Mouse (Mus musculus) heart, embryonic 12.5 days (tissue): ENCODE results near the gene Dennd1a. TPM values are rescaled to one million over a fixed set of nuclear protein-coding genes. Genes with fewer than 3 reads are reported as not detected.

Source experiments
- ATAC-seq: fragments of 200-750 bp; cut with Nextera tagmentation; 2 replicates; pipeline ENCODE4 v1.8.0; 2017; ENCODE audit warnings: moderate TSS enrichment, moderate library complexity; ENCODE audit not compliant: insufficient number of reproducible peaks, low FRiP score
- H3K27ac ChIP-seq: fragments of 300-500 bp; sonication (generic); 2 replicates; pipeline ENCODE4 v1.5.1; 2016; ENCODE audit warnings: mild to moderate bottlenecking, moderate library complexity; ENCODE audit not compliant: poor library complexity, severe bottlenecking
- H3K27me3 ChIP-seq: fragments of 300-500 bp; sonication (generic); replicated peaks from 2 replicates; pipeline ENCODE4 v1.6.1; 2016; ENCODE audit warnings: mild to moderate bottlenecking, moderate library complexity
- H3K36me3 ChIP-seq: fragments of 300-500 bp; sonication (generic); 2 replicates; pipeline ENCODE4 v1.6.1; 2016; ENCODE audit warnings: mild to moderate bottlenecking, moderate library complexity
- H3K4me1 ChIP-seq: fragments of 300-500 bp; sonication (generic); replicated peaks from 2 replicates; pipeline ENCODE4 v1.6.1; 2016; ENCODE audit warnings: mild to moderate bottlenecking
- H3K4me2 ChIP-seq: fragments of 300-500 bp; sonication (generic); 2 replicates; pipeline ENCODE4 v1.6.1; 2016; ENCODE audit warnings: mild to moderate bottlenecking, moderate library complexity
- H3K4me3 ChIP-seq: fragments of 300-500 bp; sonication (generic); 2 replicates; pipeline ENCODE4 v1.5.1; 2016; ENCODE audit warnings: mild to moderate bottlenecking
- H3K9ac ChIP-seq: fragments of 300-500 bp; sonication (generic); 2 replicates; pipeline ENCODE4 v1.6.1; 2016; ENCODE audit warnings: mild to moderate bottlenecking, moderate library complexity
- H3K9me3 ChIP-seq: fragments of 300-500 bp; sonication (generic); replicated peaks from 2 replicates; pipeline ENCODE4 v1.6.1; 2016; ENCODE audit warnings: mild to moderate bottlenecking, moderate library complexity
- WGBS: fragments of 180-500 bp; shearing (Covaris S2); methylation state at CpG from one replicate; pipeline ENCODE4 v1.1.7; 2016; 5-methylcytosine and 5-hydroxymethylcytosine counted together
- polyA plus RNA-seq: library from polyadenylated mRNA; unstranded; fragments of >200 nt; fragmentation: Nextera tagmentation; extraction: Ambion mirVana; gene quantifications from 2 replicates; pipeline ENCODE4 v1.2.1, GENCODE M21; 2016

Gene Dennd1a
- polyA plus RNA-seq, 1 experiment from 2014 or later = 15.8 TPM

DNA sequence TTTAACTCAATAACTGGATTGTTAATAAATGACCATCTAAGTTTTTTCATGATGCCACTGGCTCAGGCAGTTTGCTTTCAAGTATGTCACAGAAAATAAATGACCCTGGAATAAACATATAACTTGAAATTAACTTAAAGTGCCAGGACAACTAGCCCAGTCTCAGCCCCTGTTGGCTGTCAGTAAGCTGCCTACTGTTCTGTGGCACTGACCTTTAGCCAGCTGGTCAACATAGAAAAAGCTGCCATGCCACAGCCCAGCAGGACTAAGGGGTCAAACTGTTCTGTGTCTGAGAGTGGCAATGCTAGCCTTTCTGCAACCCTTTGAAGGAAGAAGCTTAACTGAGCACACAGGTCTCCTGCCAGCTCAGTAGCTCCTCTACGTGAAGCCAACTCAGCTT, 198.8 kb downstream of the Dennd1a start:
- Histone ChIP-seq H3K9ac (no peak overlapping the region), H3K4me3 (no peak overlapping the region), H3K4me2 (no peak overlapping the region), H3K27ac (no peak overlapping the region), H3K9me3 (no peaks in the 10 kb centered on the region), H3K4me1 (peaks cover 10% of the 10 kb centered on the region), H3K36me3 (no peaks in the 10 kb centered on the region), H3K27me3 (no peaks in the 10 kb centered on the region)
- ATAC-seq = no peak
- 81% methylated on average over 1 of the region's 1 CpGs for WGBS

GRCm38 (mm10) chr2:38085058-38085457, 202.1 kb downstream of the Dennd1a start:
- ATAC-seq = no peak
- WGBS = 32% methylated on average over 2 of the region's 2 CpGs

DNA sequence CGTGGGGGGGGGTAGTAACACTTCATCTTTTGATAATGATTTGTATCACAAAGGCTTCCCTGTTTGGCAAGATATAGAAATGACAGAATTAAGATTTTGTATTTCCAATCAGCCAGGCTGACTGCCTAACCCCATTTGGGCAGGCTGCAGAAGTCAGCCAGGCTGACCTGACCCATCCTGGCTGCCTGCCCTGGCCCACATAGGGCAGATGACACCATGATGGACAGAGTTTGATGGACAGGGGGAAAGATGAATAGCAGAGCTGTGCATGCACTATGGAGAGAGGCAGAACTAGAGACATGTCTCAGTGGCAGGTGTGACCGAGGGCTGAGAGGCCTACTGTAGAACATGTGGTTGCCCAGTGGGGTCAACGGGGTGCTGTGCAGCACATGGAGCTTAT, 203.9 kb downstream of the Dennd1a start:
- Histone ChIP-seq H3K4me1 (peaks cover 10% of the 10 kb centered on the region), H3K4me3 (no peak overlapping the region), H3K4me2 (no peak overlapping the region), H3K27ac (no peak overlapping the region), H3K36me3 (no peaks in the 10 kb centered on the region), H3K27me3 (no peaks in the 10 kb centered on the region), H3K9me3 (no peaks in the 10 kb centered on the region), H3K9ac (no peak overlapping the region)
- no peak for ATAC-seq
- 85% methylated on average over 3 of the region's 3 CpGs for WGBS

More at GRCm38 (mm10) chr2:38085058-38085457, 202.1 kb downstream of the Dennd1a start:
- no peaks in the 10 kb centered on the region for H3K36me3 ChIP-seq
- H3K9ac ChIP-seq = no peak overlapping the region
- H3K4me1 ChIP-seq = peaks cover 10% of the 10 kb centered on the region
- no peak overlapping the region for H3K27ac ChIP-seq
- H3K4me2 ChIP-seq = no peak overlapping the region
- no peaks in the 10 kb centered on the region for H3K9me3 ChIP-seq
- H3K4me3 ChIP-seq = no peak overlapping the region
- no peaks in the 10 kb centered on the region for H3K27me3 ChIP-seq

- WGBS = 62% methylated on average over 2 of the region's 2 CpGs
- no peaks in the 10 kb centered on the region for H3K9me3 ChIP-seq
- ATAC-seq = no peak
These were observed 212.7 kb downstream of the Dennd1a start for GRCm38 (mm10) chr2:38074495-38074894.

GRCm38 (mm10) chr2:38072061-38072460, 215.1 kb downstream of the Dennd1a start:
- no peaks in the 10 kb centered on the region for H3K9me3 ChIP-seq
- H3K27me3 ChIP-seq = no peaks in the 10 kb centered on the region
- H3K27ac ChIP-seq = no peak overlapping the region
- no peak overlapping the region for H3K9ac ChIP-seq
- no peaks in the 10 kb centered on the region for H3K36me3 ChIP-seq
- peaks cover 10% of the 10 kb centered on the region for H3K4me1 ChIP-seq
- no peak for ATAC-seq
- H3K4me3 ChIP-seq = no peak overlapping the region
- no peak overlapping the region for H3K4me2 ChIP-seq

More at GRCm38 (mm10) chr2:38074495-38074894, 212.7 kb downstream of the Dennd1a start:
- Histone ChIP-seq H3K4me2 (no peak overlapping the region), H3K36me3 (no peaks in the 10 kb centered on the region), H3K27ac (no peak overlapping the region), H3K27me3 (no peaks in the 10 kb centered on the region), H3K4me3 (no peak overlapping the region), H3K9ac (no peak overlapping the region), H3K4me1 (no peaks in the 10 kb centered on the region)

GRCm38 (mm10) chr2:38068171-38068572, 219.0 kb downstream of the Dennd1a start:
- no peak for ATAC-seq
- WGBS = 74% methylated on average over 2 of the region's 2 CpGs
- H3K27me3 ChIP-seq = no peaks in the 10 kb centered on the region

DNA sequence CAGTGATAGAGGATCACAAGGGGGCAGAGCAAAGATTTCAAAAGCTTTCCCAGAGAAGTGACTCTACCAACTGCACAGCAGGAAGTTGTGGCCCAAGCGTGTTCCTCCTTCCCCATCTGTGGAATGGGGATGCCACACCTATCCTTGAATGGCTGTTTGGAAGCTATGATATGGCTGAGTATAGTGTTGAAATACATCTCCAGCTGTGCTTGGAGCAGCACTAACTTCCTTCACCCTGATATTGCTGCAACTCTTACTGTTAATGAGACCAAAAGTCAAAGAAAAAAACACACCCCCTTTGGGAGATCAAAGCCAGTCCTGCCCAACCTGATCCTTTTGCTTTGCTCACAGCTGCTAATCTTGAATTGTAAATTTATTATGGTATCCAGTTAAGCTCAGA, 221.3 kb downstream of the Dennd1a start:
- no peak for ATAC-seq
- Histone ChIP-seq H3K9ac (no peak overlapping the region), H3K36me3 (no peaks in the 10 kb centered on the region), H3K4me3 (no peak overlapping the region), H3K4me1 (peaks cover 15% of the 10 kb centered on the region), H3K4me2 (no peak overlapping the region), H3K27ac (no peak overlapping the region), H3K27me3 (no peaks in the 10 kb centered on the region), H3K9me3 (no peaks in the 10 kb centered on the region)
- 68% methylated on average over 1 of the region's 1 CpGs for WGBS

More at GRCm38 (mm10) chr2:38068171-38068572, 219.0 kb downstream of the Dennd1a start:
- Histone ChIP-seq H3K4me1 (peaks cover 10% of the 10 kb centered on the region), H3K27ac (no peak overlapping the region), H3K4me3 (no peak overlapping the region), H3K9me3 (no peaks in the 10 kb centered on the region), H3K9ac (no peak overlapping the region), H3K4me2 (no peak overlapping the region), H3K36me3 (no peaks in the 10 kb centered on the region)

- 49% methylated on average over 3 of the region's 3 CpGs for WGBS
- no peak for ATAC-seq
- H3K4me2 ChIP-seq = no peak overlapping the region
These were observed 222.9 kb downstream of the Dennd1a start for GRCm38 (mm10) chr2:38064266-38064665.

DNA sequence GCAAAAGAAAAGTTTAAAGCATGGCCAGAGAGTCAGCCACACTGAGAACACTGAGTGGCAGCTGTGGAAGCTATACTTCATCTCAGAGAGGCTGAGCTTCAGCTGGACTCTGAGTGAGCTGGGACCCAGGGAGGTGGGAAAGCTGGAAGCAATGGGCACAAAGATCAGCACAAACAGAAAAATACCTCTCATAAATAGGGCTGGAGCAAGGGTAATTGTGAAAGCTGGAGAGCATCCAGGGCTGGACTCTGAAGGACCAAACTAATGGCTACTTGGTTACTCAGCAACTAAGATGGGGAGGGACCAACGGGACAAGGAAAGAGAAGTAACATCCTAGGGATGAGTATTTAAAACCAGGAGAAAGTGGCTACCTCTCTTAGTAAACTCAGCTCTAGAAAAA, 225.0 kb downstream of the Dennd1a start:
- H3K27me3 ChIP-seq = no peaks in the 10 kb centered on the region
- H3K27ac ChIP-seq = no peak overlapping the region
- no peaks in the 10 kb centered on the region for H3K9me3 ChIP-seq
- no peak overlapping the region for H3K4me2 ChIP-seq
- ATAC-seq = no peak
- WGBS = 76% methylated on average over 1 of the region's 1 CpGs
- no peaks in the 10 kb centered on the region for H3K36me3 ChIP-seq
- peaks cover 5% of the 10 kb centered on the region; the same call in 1 of the 2 replicates for H3K4me1 ChIP-seq
- no peak overlapping the region for H3K4me3 ChIP-seq
- no peak overlapping the region for H3K9ac ChIP-seq

More at GRCm38 (mm10) chr2:38064266-38064665, 222.9 kb downstream of the Dennd1a start:
- Histone ChIP-seq H3K36me3 (no peaks in the 10 kb centered on the region), H3K27ac (no peak overlapping the region), H3K4me3 (no peak overlapping the region), H3K9me3 (no peaks in the 10 kb centered on the region), H3K27me3 (no peaks in the 10 kb centered on the region), H3K4me1 (peaks cover 13% of the 10 kb centered on the region), H3K9ac (no peak overlapping the region)

DNA sequence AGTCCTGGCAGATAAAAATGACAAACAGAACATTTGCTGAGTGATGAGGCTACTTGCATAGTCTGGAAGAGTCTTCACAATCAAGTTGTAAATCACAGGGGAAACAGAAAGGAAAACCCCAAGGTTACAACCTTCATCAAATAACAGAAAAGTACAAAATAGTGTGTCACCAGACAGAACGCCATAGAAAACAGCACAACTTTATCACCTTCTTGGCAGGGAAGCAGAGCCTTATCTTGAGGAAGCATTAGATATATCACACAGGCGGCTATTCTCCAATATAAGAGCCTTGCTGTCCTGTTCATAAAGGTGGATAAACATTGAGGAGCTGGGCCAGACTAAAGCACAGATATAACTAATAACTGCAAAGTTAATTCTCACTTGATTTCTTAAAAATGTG, 225.7 kb downstream of the Dennd1a start:
- WGBS = 30% methylated on average over 2 of the region's 2 CpGs
- no peaks in the 10 kb centered on the region for H3K9me3 ChIP-seq
- no peak for ATAC-seq

GRCm38 (mm10) chr2:38052440-38052839, 234.8 kb downstream of the Dennd1a start:
- Histone ChIP-seq H3K4me2 (no peak overlapping the region), H3K4me1 (peaks cover 25% of the 10 kb centered on the region), H3K4me3 (no peak overlapping the region), H3K9ac (no peak overlapping the region), H3K9me3 (no peaks in the 10 kb centered on the region), H3K27me3 (no peaks in the 10 kb centered on the region), H3K36me3 (no peaks in the 10 kb centered on the region), H3K27ac (no peak overlapping the region)
- WGBS = 43% methylated on average over 3 of the region's 3 CpGs
- ATAC-seq = no peak

More for the DNA sequence above, 225.7 kb downstream of the Dennd1a start:
- Histone ChIP-seq H3K4me2 (no peak overlapping the region), H3K4me3 (no peak overlapping the region), H3K36me3 (no peaks in the 10 kb centered on the region), H3K4me1 (peaks cover 5% of the 10 kb centered on the region; the same call in 1 of the 2 replicates), H3K9ac (no peak overlapping the region), H3K27ac (no peak overlapping the region), H3K27me3 (no peaks in the 10 kb centered on the region)

- WGBS = 17% methylated on average over 1 of the region's 1 CpGs
- peaks cover 25% of the 10 kb centered on the region for H3K4me1 ChIP-seq
- no peak overlapping the region for H3K4me2 ChIP-seq
- no peaks in the 10 kb centered on the region for H3K36me3 ChIP-seq
- H3K27me3 ChIP-seq = no peaks in the 10 kb centered on the region
- no peak overlapping the region for H3K9ac ChIP-seq
- ATAC-seq = no peak
- H3K4me3 ChIP-seq = no peak overlapping the region
- H3K27ac ChIP-seq = no peak overlapping the region
- H3K9me3 ChIP-seq = no peaks in the 10 kb centered on the region
These were observed 235.6 kb downstream of the Dennd1a start for GRCm38 (mm10) chr2:38051485-38052085.
